Mouse (Mus musculus) small intestine, adult 2 months (tissue): ENCODE data around the gene Lat.

Experiments used
- CTCF ChIP-seq: fragments of 200-500 bp; IDR thresholded peaks from 2 replicates; pipeline ENCODE4 v1.5.1; 2012; ENCODE audit warnings: low read depth, mild to moderate bottlenecking, control low read depth, inconsistent platforms, low read length, moderate library complexity, mixed read lengths; ENCODE audit not compliant: insufficient replicate concordance, insufficient read length; ENCODE audit errors: extremely low read depth
- POLR2A ChIP-seq: fragments of 200-500 bp; IDR thresholded peaks from 2 replicates; pipeline ENCODE4 v1.6.1; 2012; ENCODE audit warnings: low read depth, mild to moderate bottlenecking, control low read depth, inconsistent platforms, low read length, moderate library complexity

- TF ChIP-seq CTCF (no peak), POLR2A (no peak)
Measured at GRCm38 (mm10) chr7:126357838-126358237, 11.5 kb downstream of the Lat start.
